12 mouse cellular contexts compared by ENCODE assay signal in genomic region chr8:125291932-125292717, GRCm38 (mm10).
A peak's percentile ranks its signal among the peaks of the same experiment; 100 is the strongest.
DNase-seq lines count a peak whose midpoint lies in the region; ATAC-seq lines count a peak whose summit lies in the region.
"Had no signal": no experiment of that assay in that cellular context is flagged by ENCODE, and none has a peak within 500 bp of the region (broad histone marks: within the 10 kb centered on the region; RNA-seq: fewer than 3 reads in every experiment).

No protein-coding gene starts in this region.

- no peaks in the 10 kb centered on the region for H3K27me3 ChIP-seq in forebrain, embryonic 12.5 days
- no peaks in the 10 kb centered on the region for H3K27me3 ChIP-seq in forebrain, embryonic 14.5 days (replicated peaks; ENCODE audit: control insufficient read depth, insufficient read depth, low read length)
- H3K27me3 ChIP-seq in lung, embryonic 16.5 days (ENCODE audit: control insufficient read depth, insufficient read depth, low read depth, low read length) = no peaks in the 10 kb centered on the region
- H3K27me3 ChIP-seq in heart, embryonic 16.5 days (ENCODE audit: control insufficient read depth, insufficient read depth, low read length) = no peaks in the 10 kb centered on the region
- H3K27me3 ChIP-seq in neural tube, embryonic 15.5 days (replicated peaks) = no peaks in the 10 kb centered on the region

- H3K4me3 ChIP-seq in forebrain, embryonic 12.5 days (replicated peaks) = no peak overlapping the region
- H3K4me3 ChIP-seq in forebrain, embryonic 14.5 days (ENCODE audit: low read depth, low read length) = no peak overlapping the region
- no peak overlapping the region for H3K4me3 ChIP-seq in lung, embryonic 16.5 days (ENCODE audit: low read length)
- H3K4me3 ChIP-seq in heart, embryonic 16.5 days (ENCODE audit: low read length) = no peak overlapping the region
- no peak overlapping the region for H3K4me3 ChIP-seq in neural tube, embryonic 15.5 days (replicated peaks)

- peaks cover 14% of the 10 kb centered on the region for H3K4me1 ChIP-seq in forebrain, embryonic 12.5 days
- H3K4me1 ChIP-seq in forebrain, embryonic 14.5 days (ENCODE audit: control insufficient read depth, insufficient read depth, low read length) = peaks cover 12% of the 10 kb centered on the region
- peaks cover 14% of the 10 kb centered on the region for H3K4me1 ChIP-seq in lung, embryonic 16.5 days (replicated peaks; ENCODE audit: control insufficient read depth, insufficient read depth, low read length)
- H3K4me1 ChIP-seq in heart, embryonic 16.5 days (ENCODE audit: control insufficient read depth, insufficient read depth, low read length) = peaks cover 45% of the 10 kb centered on the region
- peaks cover 12% of the 10 kb centered on the region for H3K4me1 ChIP-seq in neural tube, embryonic 15.5 days

- 78% methylated on average over 22 of the region's 22 CpGs for WGBS in forebrain, embryonic 12.5 days
- WGBS in forebrain, embryonic 14.5 days = 69% methylated on average over 22 of the region's 22 CpGs
- WGBS in lung, embryonic 16.5 days = 78% methylated on average over 22 of the region's 22 CpGs
- WGBS in heart, embryonic 16.5 days = 72% methylated on average over 22 of the region's 22 CpGs
- WGBS in neural tube, embryonic 15.5 days = 87% methylated on average over 22 of the region's 22 CpGs

- ATAC-seq in forebrain, embryonic 12.5 days (ENCODE audit: low FRiP score) = no peak
- no peak for ATAC-seq in forebrain, embryonic 14.5 days
- ATAC-seq in lung, embryonic 16.5 days (ENCODE audit: low read depth) = no peak
- ATAC-seq in heart, embryonic 16.5 days (replicated peaks; ENCODE audit: extremely low read depth, insufficient read depth, low FRiP score) = no peak
- ATAC-seq in neural tube, embryonic 15.5 days (ENCODE audit: low FRiP score) = no peak
- ATAC-seq in CD4-positive, CD25-positive, alpha-beta regulatory T cell, adult 4 months = no peak

- H3K9me3 ChIP-seq in forebrain, embryonic 12.5 days = no peaks in the 10 kb centered on the region
- no peaks in the 10 kb centered on the region for H3K9me3 ChIP-seq in forebrain, embryonic 14.5 days (replicated peaks; ENCODE audit: control insufficient read depth, low read length)
- H3K9me3 ChIP-seq in lung, embryonic 16.5 days (ENCODE audit: control insufficient read depth, low read length) = no peaks in the 10 kb centered on the region
- no peaks in the 10 kb centered on the region for H3K9me3 ChIP-seq in heart, embryonic 16.5 days (replicated peaks; ENCODE audit: control insufficient read depth, low read length)
- H3K9me3 ChIP-seq in neural tube, embryonic 15.5 days (replicated peaks) = no peaks in the 10 kb centered on the region

- H3K4me2 ChIP-seq in forebrain, embryonic 12.5 days = no peak overlapping the region
- no peak overlapping the region for H3K4me2 ChIP-seq in forebrain, embryonic 14.5 days (ENCODE audit: low read length)
- H3K4me2 ChIP-seq in lung, embryonic 16.5 days (ENCODE audit: low read depth, low read length) = no peak overlapping the region
- H3K4me2 ChIP-seq in heart, embryonic 16.5 days (ENCODE audit: low read depth, low read length) = no peak overlapping the region
- H3K4me2 ChIP-seq in neural tube, embryonic 15.5 days = no peak overlapping the region

- DNase-seq in forebrain, embryonic 14.5 days (ENCODE audit: low spot score) = no peak
- no peak for DNase-seq in lung, postnatal 4 days
- DNase-seq in MN1 (ENCODE audit: low spot score) = no peak
- DNase-seq: B cell, adult 2 months; cerebellum, postnatal 36 days; thymus, postnatal 25 days had no signal

- H3K36me3 ChIP-seq in forebrain, embryonic 12.5 days (replicated peaks) = no peaks in the 10 kb centered on the region
- no peaks in the 10 kb centered on the region for H3K36me3 ChIP-seq in forebrain, embryonic 14.5 days (ENCODE audit: control insufficient read depth, insufficient read depth, low read length)
- no peaks in the 10 kb centered on the region for H3K36me3 ChIP-seq in lung, embryonic 16.5 days (ENCODE audit: control insufficient read depth, insufficient read depth, low read length)
- H3K36me3 ChIP-seq in heart, embryonic 16.5 days (ENCODE audit: control insufficient read depth, insufficient read depth) = no peaks in the 10 kb centered on the region
- H3K36me3 ChIP-seq in neural tube, embryonic 15.5 days = no peaks in the 10 kb centered on the region

- no peak overlapping the region for H3K9ac ChIP-seq in forebrain, embryonic 12.5 days
- no peak overlapping the region for H3K9ac ChIP-seq in forebrain, embryonic 14.5 days (ENCODE audit: low read length)
- no peak overlapping the region for H3K9ac ChIP-seq in lung, embryonic 16.5 days (ENCODE audit: low read length)
- no peak overlapping the region for H3K9ac ChIP-seq in heart, embryonic 16.5 days (ENCODE audit: low read length)
- H3K9ac ChIP-seq in neural tube, embryonic 15.5 days (replicated peaks) = no peak overlapping the region

- 0 out of 2 replicates have a peak overlapping the region, but pooled peaks have one; percentile 9 for H3K27ac ChIP-seq in forebrain, embryonic 12.5 days
- no peak overlapping the region for H3K27ac ChIP-seq in forebrain, embryonic 14.5 days (ENCODE audit: low read depth, low read length)
- H3K27ac ChIP-seq in lung, embryonic 16.5 days (ENCODE audit: low read length) = peak overlapping the region; percentile 91
- peak overlapping the region; percentile 92 for H3K27ac ChIP-seq in heart, embryonic 16.5 days (ENCODE audit: low read length)
- H3K27ac ChIP-seq in neural tube, embryonic 15.5 days (replicated peaks) = peak overlapping the region; percentile 33
- H3K27ac ChIP-seq: macrophage had no signal
